Mouse (Mus musculus): ENCODE measurements around the gene Plin1. TPM values are rescaled to one million over a fixed set of nuclear protein-coding genes. Genes with fewer than 3 reads are reported as not detected.

Plin1 gene
- polyA plus RNA-seq (2015; fragmentation: Nextera tagmentation; extraction: Ambion mirVana): not detected in 2 replicates

DNA sequence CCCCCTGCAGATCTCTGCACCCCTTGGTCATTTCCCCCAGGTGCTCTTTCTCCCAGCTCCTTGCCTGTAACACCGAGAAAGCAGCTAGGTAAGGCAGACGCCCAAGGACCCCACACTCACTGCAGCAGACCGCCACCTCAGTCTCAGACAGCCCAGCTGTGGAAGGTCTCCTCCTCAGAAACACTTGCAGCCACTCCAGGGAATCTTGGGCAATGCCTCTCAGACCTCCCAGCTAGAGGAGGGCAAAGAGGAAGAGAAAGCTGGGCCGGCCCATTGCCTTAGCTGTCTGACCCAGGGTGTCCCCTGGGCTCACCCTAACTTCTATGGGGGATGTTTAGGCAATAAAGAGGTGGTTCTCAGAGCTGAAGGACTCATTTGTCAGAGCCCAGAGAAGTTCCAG is at the start of gene Plin1:
TSS of gene Plin1 (minus strand) at position 282 of the 400 bp plus-strand sequence.
- Histone ChIP-seq H3K27me3 (no peaks in the 10 kb centered on the region), H3K36me3 (peaks cover 7% of the 10 kb centered on the region), H3K9ac (no peak within 1 kb of the TSS), H3K4me2 (no peak within 1 kb of the TSS), H3K4me1 (replicated peaks) (no peaks in the 10 kb centered on the region), H3K9me3 (no peaks in the 10 kb centered on the region), H3K27ac (replicated peaks) (no peak within 1 kb of the TSS), H3K4me3 (no peak within 1 kb of the TSS)
- 60% methylated on average over 4 of the region's 4 CpGs for WGBS
- ATAC-seq (ENCODE audit: low read depth): no peak

DNA sequence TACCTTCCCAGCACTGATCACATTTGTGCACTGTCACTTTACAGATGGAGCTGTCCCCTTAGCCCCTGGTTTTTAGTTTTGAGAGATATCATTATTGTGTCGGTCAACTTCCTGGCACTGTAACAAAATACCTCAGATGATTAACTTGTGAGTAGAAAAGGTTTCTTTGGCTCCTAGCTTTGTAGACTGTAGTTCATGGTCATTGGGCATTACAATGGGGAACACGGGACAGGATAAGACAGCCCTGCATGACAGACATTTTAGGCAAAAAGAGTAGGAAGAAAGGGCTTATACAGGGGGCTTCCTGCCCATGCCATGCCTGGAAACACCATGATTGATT is 49.8 kb upstream of the Plin1 start:
- Histone ChIP-seq H3K27me3 (peaks cover 13% of the 10 kb centered on the region; the same call in 1 of the 2 replicates), H3K9me3 (no peaks in the 10 kb centered on the region), H3K9ac (no peak overlapping the region), H3K4me3 (no peak overlapping the region), H3K27ac (replicated peaks) (no peak overlapping the region), H3K36me3 (no peaks in the 10 kb centered on the region), H3K4me2 (no peak overlapping the region), H3K4me1 (replicated peaks) (peaks cover 3% of the 10 kb centered on the region)
- 78% methylated on average over 2 of the region's 2 CpGs for WGBS
- ATAC-seq (ENCODE audit: low read depth): no peak

DNA sequence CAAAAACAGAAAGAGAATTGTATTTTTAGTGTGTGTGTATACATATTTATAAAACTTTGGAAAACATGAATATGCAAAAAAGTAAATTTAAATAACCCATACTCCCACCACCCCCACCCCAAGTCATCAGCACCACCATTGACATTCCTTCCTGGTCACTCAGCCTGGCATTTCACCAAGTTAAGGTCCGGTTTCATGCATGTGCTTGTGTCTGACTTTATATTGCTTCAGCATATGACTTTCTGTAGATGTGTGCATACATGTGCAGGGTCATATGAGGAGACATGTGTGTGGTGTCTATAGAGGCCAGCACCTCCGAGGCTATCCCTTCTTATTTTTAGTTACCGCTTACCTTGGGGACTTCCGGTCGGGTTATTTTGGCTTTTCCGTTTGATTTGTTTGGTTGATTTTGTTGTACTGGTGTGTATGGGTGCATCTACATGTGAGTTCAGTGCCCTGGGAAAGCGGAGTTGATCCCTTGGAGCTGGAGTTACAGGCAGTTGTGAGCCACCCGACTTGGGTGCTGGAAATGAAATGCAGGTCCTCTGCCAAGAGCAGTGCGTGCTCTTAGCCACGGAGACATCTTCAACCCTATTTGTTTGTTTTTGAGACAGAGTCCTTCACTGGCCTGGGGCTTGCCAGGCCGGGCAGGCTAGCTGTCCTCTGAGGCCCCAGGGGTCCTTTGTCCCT is 49.3 kb upstream of the Plin1 start:
- H3K4me2 ChIP-seq: no peak overlapping the region
- 81% methylated on average over 11 of the region's 11 CpGs for WGBS
- H3K27me3 ChIP-seq: peaks cover 8% of the 10 kb centered on the region; the same call in 1 of the 2 replicates
- H3K9ac ChIP-seq: no peak overlapping the region
- no peak overlapping the region for H3K4me3 ChIP-seq
- H3K36me3 ChIP-seq: no peaks in the 10 kb centered on the region
- H3K4me1 ChIP-seq (replicated peaks): peaks cover 3% of the 10 kb centered on the region
- H3K9me3 ChIP-seq: no peaks in the 10 kb centered on the region
- no peak overlapping the region for H3K27ac ChIP-seq (replicated peaks)
- ATAC-seq (ENCODE audit: low read depth): no peak

DNA sequence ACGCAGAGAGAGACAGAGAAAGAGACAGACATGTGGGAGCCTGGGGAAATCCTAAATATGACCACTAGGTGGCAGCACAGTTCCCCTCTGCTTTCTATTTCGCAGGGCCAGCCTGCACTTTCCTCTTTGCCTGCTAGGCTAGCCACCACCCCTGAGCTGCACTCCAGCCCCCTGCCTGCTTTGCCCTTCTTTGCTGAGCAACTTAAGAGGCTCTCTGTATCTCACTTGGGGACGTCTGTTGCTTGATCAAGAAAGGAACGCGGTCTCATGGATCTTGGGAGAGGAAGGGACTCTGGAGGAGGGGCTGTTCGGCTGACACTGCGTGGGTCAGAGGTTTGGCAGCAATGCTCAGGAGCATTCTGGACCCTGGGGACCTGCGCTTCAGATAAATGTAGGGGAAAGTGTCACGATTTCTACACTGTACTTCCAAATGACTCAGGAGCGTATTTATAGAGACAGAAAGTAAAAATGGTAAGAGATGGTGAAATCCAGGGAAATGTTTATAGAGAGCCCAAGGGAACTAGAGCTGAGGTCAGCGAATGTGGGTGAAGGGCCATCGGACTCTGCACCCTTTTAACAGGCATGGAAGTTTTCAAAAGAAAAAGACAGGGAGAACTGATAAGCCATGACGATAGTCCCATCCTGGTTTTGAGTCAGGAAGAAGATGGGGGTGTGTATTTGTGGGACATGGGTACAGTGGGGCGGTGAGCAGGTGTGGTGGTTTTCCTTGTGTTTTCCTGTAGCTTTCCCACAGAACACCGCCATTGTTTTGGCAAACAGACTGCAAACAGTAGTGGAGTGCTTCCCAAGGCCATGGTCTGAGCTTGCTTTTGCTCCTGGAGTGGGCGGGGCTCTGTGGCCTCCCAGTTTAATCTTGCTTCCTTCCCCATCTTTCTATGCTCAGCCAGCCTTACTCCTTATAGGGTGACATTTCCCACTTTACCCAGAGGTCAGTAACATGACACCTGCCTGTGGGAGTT is 48.2 kb upstream of the Plin1 start:
- ATAC-seq (ENCODE audit: low read depth): peak; percentile 81
- H3K4me3 ChIP-seq: no peak overlapping the region

DNA sequence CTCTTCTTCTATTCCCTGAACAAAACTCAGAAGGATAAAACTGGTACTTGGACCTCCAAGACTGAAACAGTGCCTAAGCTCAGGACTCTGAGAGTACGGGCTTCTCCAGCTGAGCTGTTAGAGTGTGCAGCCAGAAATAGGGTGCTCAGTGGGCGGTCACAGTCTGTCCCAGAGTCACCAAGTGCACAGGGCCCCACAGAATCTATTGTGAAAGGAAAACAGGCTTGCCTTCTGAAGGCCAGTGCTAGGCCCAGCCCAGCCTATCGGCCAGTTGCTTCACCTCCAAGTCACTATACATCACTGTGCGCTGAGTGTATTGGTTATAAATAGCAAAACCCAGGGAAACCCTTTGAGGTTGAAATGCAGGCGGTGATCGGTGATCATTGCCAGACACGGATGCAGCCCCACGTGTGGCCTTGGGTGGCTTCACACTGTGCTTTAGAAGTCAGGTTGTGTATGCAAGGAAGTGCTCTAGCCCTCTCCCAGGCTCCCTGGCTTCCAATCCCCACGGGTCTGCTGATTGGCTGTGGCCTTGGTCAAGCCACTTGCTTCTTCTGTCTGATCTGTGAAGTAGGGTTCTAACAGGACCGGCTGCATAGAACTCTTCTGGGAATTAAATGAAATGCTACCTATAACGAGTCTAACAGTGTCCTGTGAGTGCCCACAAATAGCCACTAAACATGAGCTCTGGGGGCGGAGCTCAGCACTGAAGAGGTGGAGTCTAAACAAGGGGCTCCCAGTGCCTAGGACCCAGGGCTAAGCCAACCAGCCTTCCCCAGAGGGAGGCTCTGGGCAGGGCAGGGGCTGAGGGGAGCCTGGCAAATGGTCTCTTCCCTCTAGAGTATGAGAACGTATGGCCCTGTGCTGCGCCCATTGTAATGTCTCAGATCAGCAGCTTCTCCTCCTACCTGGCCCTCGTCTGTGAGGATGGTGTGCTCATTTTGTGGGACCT is 39.1 kb upstream of the Plin1 start:
- H3K27ac ChIP-seq (replicated peaks): no peak overlapping the region
- no peaks in the 10 kb centered on the region for H3K36me3 ChIP-seq
- no peak for ATAC-seq (ENCODE audit: low read depth)
- H3K9ac ChIP-seq: no peak overlapping the region
- no peak overlapping the region for H3K4me2 ChIP-seq
- H3K27me3 ChIP-seq: no peaks in the 10 kb centered on the region
- no peaks in the 10 kb centered on the region for H3K4me1 ChIP-seq (replicated peaks)
- 45% methylated on average over 15 of the region's 15 CpGs for WGBS
- no peaks in the 10 kb centered on the region for H3K9me3 ChIP-seq
- H3K4me3 ChIP-seq: no peak overlapping the region

More for the DNA sequence above, 48.2 kb upstream of the Plin1 start:
- Histone ChIP-seq H3K36me3 (no peaks in the 10 kb centered on the region), H3K4me1 (replicated peaks) (peaks cover 3% of the 10 kb centered on the region), H3K27ac (replicated peaks) (no peak overlapping the region), H3K9ac (peak overlapping the region; percentile 13; the same call in 1 of the 2 replicates), H3K9me3 (no peaks in the 10 kb centered on the region), H3K4me2 (peak overlapping the region; percentile 44), H3K27me3 (0 out of 2 replicates have a peak, but pooled peaks cover 6% of the 10 kb centered on the region)
- WGBS: 32% methylated on average over 16 of the region's 16 CpGs

DNA sequence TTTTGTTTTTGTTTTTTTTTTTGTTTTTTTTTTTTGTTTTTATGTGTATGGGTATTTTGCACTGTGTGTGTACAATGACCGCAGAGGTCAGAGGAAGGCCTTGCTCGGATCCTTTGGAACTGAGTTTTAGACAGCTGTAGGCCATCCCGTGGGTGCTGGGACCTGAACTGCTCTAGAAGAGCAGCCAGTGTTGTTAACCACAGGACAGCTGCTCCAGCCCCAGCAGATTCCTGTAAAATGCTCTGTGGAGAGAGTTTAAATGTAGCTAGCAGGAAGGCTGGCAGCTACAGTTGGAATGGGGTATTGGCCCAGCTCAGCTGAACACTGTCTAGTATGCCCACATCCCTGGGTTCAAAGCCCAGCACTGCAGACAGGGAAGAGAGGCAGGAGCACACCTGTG is 37.0 kb upstream of the Plin1 start:
- 78% methylated on average over 3 of the region's 3 CpGs for WGBS

DNA sequence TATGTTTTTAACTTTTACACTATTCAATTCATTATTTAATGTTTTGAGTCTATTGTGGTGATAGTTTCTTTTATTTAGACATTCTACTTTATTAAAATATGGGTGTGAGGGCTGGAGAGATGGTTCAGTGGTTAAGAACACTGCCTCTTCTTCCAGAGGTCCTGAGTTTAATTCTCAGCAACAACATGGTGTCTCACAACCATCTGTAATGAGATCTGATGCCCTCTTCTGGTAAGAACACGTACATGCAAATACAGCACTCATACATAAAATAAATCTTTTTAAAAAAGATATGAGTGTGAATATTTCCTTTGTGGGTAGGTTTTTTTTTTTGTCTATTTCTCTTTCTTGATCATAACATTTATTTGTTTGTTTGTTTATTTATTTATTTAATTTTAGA is 33.3 kb upstream of the Plin1 start:
- 46% methylated on average over 1 of the region's 1 CpGs for WGBS
- no peak overlapping the region for H3K9ac ChIP-seq
- no peaks in the 10 kb centered on the region for H3K4me1 ChIP-seq (replicated peaks)
- H3K36me3 ChIP-seq: no peaks in the 10 kb centered on the region
- H3K27me3 ChIP-seq: no peaks in the 10 kb centered on the region
- no peak for ATAC-seq (ENCODE audit: low read depth)
- H3K4me3 ChIP-seq: no peak overlapping the region
- H3K9me3 ChIP-seq: no peaks in the 10 kb centered on the region
- no peak overlapping the region for H3K27ac ChIP-seq (replicated peaks)
- H3K4me2 ChIP-seq: no peak overlapping the region

More for the DNA sequence above, 37.0 kb upstream of the Plin1 start:
- Histone ChIP-seq H3K4me3 (no peak overlapping the region), H3K9me3 (no peaks in the 10 kb centered on the region), H3K27me3 (no peaks in the 10 kb centered on the region), H3K9ac (no peak overlapping the region), H3K27ac (replicated peaks) (no peak overlapping the region), H3K36me3 (no peaks in the 10 kb centered on the region), H3K4me2 (no peak overlapping the region), H3K4me1 (replicated peaks) (no peaks in the 10 kb centered on the region)
- ATAC-seq (ENCODE audit: low read depth): no peak

DNA sequence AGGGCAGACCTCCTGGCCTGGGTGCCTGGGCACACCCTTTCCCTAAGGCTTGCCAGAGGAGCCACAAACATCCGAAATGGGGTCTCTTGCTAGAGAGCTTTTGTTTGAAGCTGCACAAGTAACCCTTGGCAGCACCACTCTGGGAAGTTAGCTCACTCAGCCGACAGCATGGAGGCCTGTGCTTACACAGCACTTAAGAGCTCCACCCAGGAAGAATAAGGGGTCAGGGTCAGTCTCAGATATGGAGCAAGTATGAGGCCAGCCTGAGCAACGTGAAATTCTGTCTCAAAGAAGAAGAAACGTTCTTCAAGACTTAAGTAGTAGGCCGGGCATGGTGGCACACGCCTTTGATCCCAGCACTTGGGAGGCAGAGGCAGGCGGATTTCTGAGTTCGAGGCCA is 29.4 kb upstream of the Plin1 start:
- no peak overlapping the region for H3K4me3 ChIP-seq
- H3K36me3 ChIP-seq: no peaks in the 10 kb centered on the region
- H3K27ac ChIP-seq (replicated peaks): no peak overlapping the region
- 79% methylated on average over 8 of the region's 8 CpGs for WGBS
- no peak overlapping the region for H3K4me2 ChIP-seq
- H3K9ac ChIP-seq: no peak overlapping the region
- no peaks in the 10 kb centered on the region for H3K9me3 ChIP-seq
- no peak for ATAC-seq (ENCODE audit: low read depth)
- no peaks in the 10 kb centered on the region for H3K27me3 ChIP-seq
- no peaks in the 10 kb centered on the region for H3K4me1 ChIP-seq (replicated peaks)

DNA sequence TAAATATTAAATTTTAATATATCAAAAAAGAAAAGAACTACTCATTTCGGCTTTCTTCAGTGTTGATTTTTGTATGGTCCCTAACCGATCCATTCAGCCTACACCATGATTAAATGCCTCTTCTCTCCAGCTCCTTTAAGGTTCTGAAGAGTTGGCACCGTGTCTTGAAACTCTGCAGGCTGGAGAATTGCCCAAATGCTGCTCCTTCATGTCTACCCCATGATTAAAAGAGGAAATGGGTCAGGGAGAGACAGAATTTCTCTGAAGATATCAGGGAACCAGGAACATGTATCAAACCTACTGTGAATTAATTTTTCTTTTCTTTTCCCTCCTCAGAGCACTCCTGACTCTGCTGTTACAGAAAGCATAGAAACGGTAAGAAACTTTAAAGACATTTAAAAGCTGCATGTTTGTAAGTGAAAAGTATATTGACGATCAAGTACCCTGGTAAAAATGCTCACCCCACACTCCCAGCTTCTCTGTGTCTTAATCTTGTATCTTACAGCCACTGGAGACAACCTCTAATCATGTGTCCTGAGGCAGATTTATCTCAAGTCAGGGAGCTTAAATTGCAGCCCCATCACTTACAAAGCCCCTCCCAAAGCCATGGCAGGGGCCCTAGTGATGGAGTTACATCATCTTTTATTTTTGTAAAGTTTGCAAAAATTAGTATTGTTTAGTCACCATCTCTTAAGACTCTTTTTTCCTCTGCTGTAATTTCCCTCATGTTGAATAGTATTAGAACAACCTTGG is 28.6 kb upstream of the Plin1 start:
- Histone ChIP-seq H3K4me1 (replicated peaks) (no peaks in the 10 kb centered on the region), H3K9me3 (no peaks in the 10 kb centered on the region), H3K9ac (no peak overlapping the region), H3K36me3 (no peaks in the 10 kb centered on the region), H3K27ac (replicated peaks) (no peak overlapping the region), H3K4me3 (no peak overlapping the region), H3K4me2 (no peak overlapping the region), H3K27me3 (no peaks in the 10 kb centered on the region)
- no peak for ATAC-seq (ENCODE audit: low read depth)
- WGBS: 79% methylated on average over 5 of the region's 5 CpGs

DNA sequence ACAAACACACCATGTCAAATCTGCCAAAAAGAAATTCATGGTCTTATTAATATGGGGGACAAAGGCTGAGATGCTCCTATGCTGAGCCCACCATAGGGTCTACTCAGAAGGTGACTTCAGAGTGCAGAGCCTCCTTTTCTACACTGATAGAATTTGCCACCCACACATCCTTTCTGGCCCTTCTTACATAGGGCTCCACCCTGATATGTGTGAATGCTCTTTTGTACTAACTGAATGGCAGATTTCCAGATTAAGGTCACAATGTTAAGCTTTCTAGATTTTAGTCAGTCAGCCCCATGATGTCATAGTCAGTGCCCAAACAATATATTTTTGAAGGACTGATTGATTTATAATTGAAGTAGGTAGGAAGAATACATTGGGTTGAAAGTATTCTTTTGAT is 27.1 kb upstream of the Plin1 start:
- Histone ChIP-seq H3K4me3 (no peak overlapping the region), H3K9me3 (no peaks in the 10 kb centered on the region), H3K4me1 (replicated peaks) (no peaks in the 10 kb centered on the region), H3K27me3 (no peaks in the 10 kb centered on the region), H3K4me2 (no peak overlapping the region), H3K27ac (replicated peaks) (no peak overlapping the region), H3K36me3 (no peaks in the 10 kb centered on the region), H3K9ac (no peak overlapping the region)
- ATAC-seq (ENCODE audit: low read depth): no peak

DNA sequence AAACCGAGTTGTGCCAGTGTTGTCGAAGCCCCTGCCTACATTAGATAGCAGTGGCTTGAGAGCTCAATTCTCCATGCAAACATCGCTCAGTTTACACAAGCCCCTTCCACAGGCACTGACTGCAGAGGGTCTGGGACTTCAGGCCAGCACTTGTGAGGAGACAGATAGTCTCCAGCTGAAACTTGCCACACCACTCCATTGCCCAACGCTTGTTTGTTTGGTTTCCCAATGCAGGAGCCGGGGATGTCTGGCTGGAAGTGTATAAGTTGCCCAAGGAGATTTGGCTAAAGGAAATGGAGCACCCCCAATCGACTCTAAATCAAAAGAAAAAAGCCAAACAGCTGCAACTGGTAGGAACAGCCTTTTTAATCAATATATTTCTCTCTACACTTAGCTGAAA is 25.5 kb upstream of the Plin1 start:
- H3K36me3 ChIP-seq: no peaks in the 10 kb centered on the region
- H3K9me3 ChIP-seq: no peaks in the 10 kb centered on the region
- no peak for ATAC-seq (ENCODE audit: low read depth)
- H3K4me1 ChIP-seq (replicated peaks): no peaks in the 10 kb centered on the region
- WGBS: 79% methylated on average over 6 of the region's 6 CpGs
- no peak overlapping the region for H3K4me2 ChIP-seq
- no peak overlapping the region for H3K9ac ChIP-seq
- no peaks in the 10 kb centered on the region for H3K27me3 ChIP-seq
- no peak overlapping the region for H3K4me3 ChIP-seq
- H3K27ac ChIP-seq (replicated peaks): no peak overlapping the region

Data from neural tube, embryonic 13.5 days (tissue).